Comparison of ENCODE assay signal across 10 mouse cellular contexts in the genomic region with DNA sequence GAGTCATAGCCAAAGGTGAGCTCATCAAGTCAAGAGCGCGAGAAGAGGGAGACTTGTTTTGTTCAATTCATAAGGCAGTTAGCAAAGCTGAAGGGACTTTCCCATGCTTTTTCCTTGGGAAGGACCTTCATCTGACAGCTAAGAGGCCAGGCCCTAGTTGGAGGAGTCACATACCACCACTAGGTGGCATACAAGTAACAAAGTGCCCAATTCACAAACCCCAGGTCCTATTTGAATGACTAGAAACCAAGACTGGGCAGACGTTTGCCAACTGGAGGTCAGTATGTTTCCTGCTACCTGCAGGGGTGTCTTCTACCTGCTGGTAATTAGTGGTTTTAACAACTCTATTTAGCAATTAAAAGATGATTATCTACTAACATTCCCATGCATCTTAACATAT. TPM values are rescaled to one million over a fixed set of nuclear protein-coding genes. Genes with fewer than 3 reads are reported as not detected.
DNase-seq lines count a peak whose midpoint lies in the region; ATAC-seq and TF ChIP-seq lines count a peak whose summit lies in the region.
"Had no signal": no experiment of that assay in that cellular context is flagged by ENCODE, and none has a peak within 500 bp of the region (broad histone marks: within the 10 kb centered on the region; RNA-seq: fewer than 3 reads in every experiment).

No protein-coding gene starts in this region.

- TF ChIP-seq EP300 in heart, adult 2 months (IDR thresholded peaks at IDR 0.05; ENCODE audit: insufficient read depth, low read depth, low read length), result no peak
- no peak for TF ChIP-seq EP300 in heart, postnatal 0 days (IDR thresholded peaks at IDR 0.05; ENCODE audit: low read depth)

- TF ChIP-seq POLR2A in heart, adult 2 months (IDR thresholded peaks at IDR 0.05; ENCODE audit: insufficient read depth, low read depth, low read length), result no peak

- no peaks in the 10 kb centered on the region for H3K9me3 ChIP-seq in heart, embryonic 12.5 days (replicated peaks)
- H3K9me3 ChIP-seq in heart, postnatal 0 days (replicated peaks; ENCODE audit: control insufficient read depth, low read length), result no peaks in the 10 kb centered on the region
- H3K9me3 ChIP-seq: liver, embryonic 15.5 days had no signal

- no peaks in the 10 kb centered on the region for H3K4me1 ChIP-seq in heart, adult 2 months (ENCODE audit: control insufficient read depth, insufficient read depth, low read length)
- peaks cover 6% of the 10 kb centered on the region for H3K4me1 ChIP-seq in heart, embryonic 12.5 days (replicated peaks)
- H3K4me1 ChIP-seq in heart, postnatal 0 days (ENCODE audit: control insufficient read depth, insufficient read depth), result no peaks in the 10 kb centered on the region

- no peak overlapping the region for H3K4me3 ChIP-seq in heart, adult 2 months
- H3K4me3 ChIP-seq in heart, embryonic 12.5 days, result no peak overlapping the region
- no peak overlapping the region for H3K4me3 ChIP-seq in heart, postnatal 0 days (ENCODE audit: low read depth, low read length)
- H3K4me3 ChIP-seq: liver, embryonic 15.5 days had no signal

- no peak overlapping the region for H3K4me2 ChIP-seq in heart, embryonic 12.5 days
- no peak overlapping the region for H3K4me2 ChIP-seq in heart, postnatal 0 days (ENCODE audit: low read depth, low read length)
- H3K4me2 ChIP-seq: liver, embryonic 15.5 days had no signal

- intact Hi-C loops in heart, adult 2 months (cut with DNase I), result loop anchor here (5.0 to 10.0 kb wide), 3 partner anchors 280 to 387 kb away; a partner anchor contains a TSS

- no peak; the same call in 1 of the 2 replicates for ATAC-seq in heart, embryonic 12.5 days (ENCODE audit: insufficient number of reproducible peaks, low FRiP score)
- 0 out of 2 replicates have a peak, but pooled peaks have one; percentile 41 for ATAC-seq in heart, postnatal 0 days (ENCODE audit: insufficient read depth, low read depth)
- ATAC-seq in megakaryocyte progenitor cell, adult 5-6 weeks (replicated peaks; ENCODE audit: poor library complexity), result peak; percentile 66; the same call in 1 of the 2 replicates

- H3K36me3 ChIP-seq in heart, adult 2 months (ENCODE audit: control insufficient read depth, insufficient read depth, low read length), result no peaks in the 10 kb centered on the region
- no peaks in the 10 kb centered on the region for H3K36me3 ChIP-seq in heart, embryonic 12.5 days
- no peaks in the 10 kb centered on the region for H3K36me3 ChIP-seq in heart, postnatal 0 days (replicated peaks; ENCODE audit: control insufficient read depth, insufficient read depth, low read length)
- H3K36me3 ChIP-seq: liver, embryonic 15.5 days had no signal

- WGBS in heart, adult 2 months, result 29% methylated on average over 3 of the region's 3 CpGs
- 39% methylated on average over 3 of the region's 3 CpGs for WGBS in heart, embryonic 12.5 days
- WGBS in heart, postnatal 0 days, result 36% methylated on average over 3 of the region's 3 CpGs

- H3K27me3 ChIP-seq in heart, adult 2 months (ENCODE audit: control insufficient read depth, insufficient read depth, low read length), result peaks cover 11% of the 10 kb centered on the region; the same call in 1 of the 2 replicates
- H3K27me3 ChIP-seq in heart, embryonic 12.5 days (replicated peaks), result peaks cover 28% of the 10 kb centered on the region
- H3K27me3 ChIP-seq in heart, postnatal 0 days (ENCODE audit: control insufficient read depth, insufficient read depth, low read length), result peaks cover 25% of the 10 kb centered on the region

- H3K9ac ChIP-seq in heart, adult 2 months (ENCODE audit: low read depth, low read length), result no peak overlapping the region
- H3K9ac ChIP-seq in heart, embryonic 12.5 days, result no peak overlapping the region
- H3K9ac ChIP-seq in heart, postnatal 0 days (replicated peaks; ENCODE audit: low read depth, low read length), result no peak overlapping the region
- H3K9ac ChIP-seq: liver, embryonic 15.5 days had no signal

- peak in 1 of 2 experiments; percentile 18 for DNase-seq in heart, adult 2 months
- peak; percentile 67 for DNase-seq in ES-CJ7 (ENCODE audit: low read depth, low spot score)
- DNase-seq in cerebellum, adult 8-10 months, result peak; percentile 33
- peak; percentile 70 for DNase-seq in heart, postnatal 0 days (ENCODE audit: low spot score)
- peak; percentile 28 to 77 for DNase-seq in layer of hippocampus, adult 18-20 months (ENCODE audit: low spot score in 2 of 2)
- peak; percentile 25 for DNase-seq in thymus, postnatal 4 days

- H3K79me2 ChIP-seq in heart, adult 2 months (replicated peaks; ENCODE audit: control insufficient read depth, insufficient read depth, low read length), result no peaks in the 10 kb centered on the region

- TF ChIP-seq CTCF in heart, adult 2 months (IDR thresholded peaks at IDR 0.05), result peak; percentile 90
- peak; percentile 78 for TF ChIP-seq CTCF in heart, postnatal 0 days (IDR thresholded peaks at IDR 0.05; ENCODE audit: low read depth)

- H3K27ac ChIP-seq in heart, adult 2 months, result no peak overlapping the region
- no peak overlapping the region for H3K27ac ChIP-seq in heart, embryonic 12.5 days (ENCODE audit: poor library complexity, severe bottlenecking)
- H3K27ac ChIP-seq in heart, postnatal 0 days (ENCODE audit: low read depth), result no peak overlapping the region
- H3K27ac ChIP-seq: liver, embryonic 15.5 days had no signal

RNA-seq across cellular contexts. Expression of a gene that starts 9.7 kb away (rescaled TPM):
- total RNA-seq in heart, adult 2 months (2021), result 1 to 10 TPM; 1.1 to 1.5 TPM
- polyA plus RNA-seq in heart, adult 2 months (2012; rRNA removed), result 0.91 and 6.5 TPM in 2 replicates
- 1.1 and 1.3 TPM in 2 replicates for polyA plus RNA-seq in heart, embryonic 12.5 days (2016; fragmentation: Nextera tagmentation; extraction: Ambion mirVana)
- not detected in 2 replicates for total RNA-seq in heart, postnatal 0 days (2014; rRNA removed; ENCODE audit: low replicate concordance)
- polyA plus RNA-seq in heart, postnatal 0 days (2015; fragmentation: Nextera tagmentation; extraction: Ambion mirVana), result 1.7 and 1.9 TPM in 2 replicates
- not detected for total RNA-seq in layer of hippocampus, adult 18-20 months (2021)
- not detected in 2 replicates for total RNA-seq in megakaryocyte progenitor cell, adult 5-6 weeks (2015)
- not detected in 2 replicates for total RNA-seq in megakaryocyte progenitor cell, adult 5-6 weeks (2017)
- polyA plus RNA-seq: liver, embryonic 15.5 days had no signal

RNA-seq across cellular contexts. Expression of a gene that starts 12.1 kb away (rescaled TPM):
- total RNA-seq in heart, adult 2 months (2021), result not detected
- polyA plus RNA-seq in heart, adult 2 months (2012; rRNA removed), result not detected in 2 replicates
- not detected in 2 replicates for polyA plus RNA-seq in heart, embryonic 12.5 days (2016; fragmentation: Nextera tagmentation; extraction: Ambion mirVana)
- total RNA-seq in heart, postnatal 0 days (2014; rRNA removed; ENCODE audit: low replicate concordance), result not detected in 2 replicates
- not detected in 2 replicates for polyA plus RNA-seq in heart, postnatal 0 days (2015; fragmentation: Nextera tagmentation; extraction: Ambion mirVana)
- not detected for total RNA-seq in layer of hippocampus, adult 18-20 months (2021)
- total RNA-seq in megakaryocyte progenitor cell, adult 5-6 weeks (2015), result not detected in 2 replicates
- total RNA-seq in megakaryocyte progenitor cell, adult 5-6 weeks (2017), result not detected in 2 replicates
- total RNA-seq: adrenal gland, postnatal 4 days had no signal
- polyA plus RNA-seq: liver, embryonic 15.5 days had no signal

RNA-seq across cellular contexts. Expression of a gene that starts 36.1 kb away (rescaled TPM):
- not detected for total RNA-seq in heart, adult 2 months (2021)
- not detected in 2 replicates for polyA plus RNA-seq in heart, adult 2 months (2012; rRNA removed)
- polyA plus RNA-seq in heart, embryonic 12.5 days (2016; fragmentation: Nextera tagmentation; extraction: Ambion mirVana), result not detected in 2 replicates
- not detected in 2 replicates for total RNA-seq in heart, postnatal 0 days (2014; rRNA removed; ENCODE audit: low replicate concordance)
- polyA plus RNA-seq in heart, postnatal 0 days (2015; fragmentation: Nextera tagmentation; extraction: Ambion mirVana), result not detected in 2 replicates
- not detected for total RNA-seq in layer of hippocampus, adult 18-20 months (2021)
- not detected in 2 replicates for total RNA-seq in megakaryocyte progenitor cell, adult 5-6 weeks (2015)
- not detected in 2 replicates for total RNA-seq in megakaryocyte progenitor cell, adult 5-6 weeks (2017)
- total RNA-seq: adrenal gland, postnatal 4 days had no signal
- polyA plus RNA-seq: liver, embryonic 15.5 days had no signal

RNA-seq across cellular contexts. Expression of a gene that starts 48.7 kb away (rescaled TPM):
- total RNA-seq in heart, adult 2 months (2021), result not detected
- 0.32 and 3.1 TPM in 2 replicates for polyA plus RNA-seq in heart, adult 2 months (2012; rRNA removed)
- polyA plus RNA-seq in heart, embryonic 12.5 days (2016; fragmentation: Nextera tagmentation; extraction: Ambion mirVana), result not detected in 2 replicates
- total RNA-seq in heart, postnatal 0 days (2014; rRNA removed; ENCODE audit: low replicate concordance), result not detected in 2 replicates
- polyA plus RNA-seq in heart, postnatal 0 days (2015; fragmentation: Nextera tagmentation; extraction: Ambion mirVana), result 0.05 and 0.07 TPM in 2 replicates
- not detected for total RNA-seq in layer of hippocampus, adult 18-20 months (2021)
- total RNA-seq in megakaryocyte progenitor cell, adult 5-6 weeks (2015), result not detected in 2 replicates
- not detected in 2 replicates for total RNA-seq in megakaryocyte progenitor cell, adult 5-6 weeks (2017)
